Mouse (Mus musculus) MEL (cell line): ENCODE data around the gene Atp5d.

Experiments used
- CHD2 ChIP-seq: IDR thresholded peaks from 2 replicates; pipeline ENCODE4 v1.6.1; 2011; ENCODE audit warnings: low read length, improper control_type of control experiment
- CTCF ChIP-seq, 3 experiments: IDR thresholded peaks in 2 of 3; conservative IDR thresholded peaks in 1 of 3; 2 replicates each; pipeline ENCODE4 v1.5.1; 2011 to 2012; ENCODE audit warnings: low read length in 3 of 3, low read depth in 2 of 3, mild to moderate bottlenecking in 2 of 3, improper control_type of control experiment in 1 of 3, inconsistent platforms in 1 of 3, mixed read lengths in 1 of 3, moderate library complexity in 1 of 3; ENCODE audit not compliant: control insufficient read depth in 1 of 3, insufficient read depth in 1 of 3, poor library complexity in 1 of 3, severe bottlenecking in 1 of 3
- ELF1 ChIP-seq: IDR thresholded peaks from 2 replicates; pipeline ENCODE4 v1.6.1; 2014; ENCODE audit warnings: low read depth, mild to moderate bottlenecking, inconsistent platforms, low read length, improper control_type of control experiment, moderate library complexity
- ETS1 ChIP-seq: IDR thresholded peaks from 2 replicates; pipeline ENCODE4 v1.6.1; 2012; ENCODE audit warnings: low read depth, mild to moderate bottlenecking, inconsistent platforms, low read length, improper control_type of control experiment, moderate library complexity
- MAFK ChIP-seq: IDR thresholded peaks from 2 replicates; pipeline ENCODE4 v1.6.1; 2011; ENCODE audit warnings: low read depth, mild to moderate bottlenecking, low read length, improper control_type of control experiment, borderline replicate concordance
- MAX ChIP-seq: IDR thresholded peaks from 2 replicates; pipeline ENCODE4 v1.6.1; 2011; ENCODE audit warnings: low read length, improper control_type of control experiment
- MEF2A ChIP-seq: IDR thresholded peaks from 2 replicates; pipeline ENCODE4 v1.6.1; 2014; ENCODE audit warnings: low read depth, mild to moderate bottlenecking, inconsistent platforms, low read length, improper control_type of control experiment; ENCODE audit not compliant: poor library complexity, insufficient replicate concordance, severe bottlenecking; ENCODE audit errors: extremely low read depth
- POLR2A ChIP-seq, 2 experiments: IDR thresholded peaks; 2 replicates each; pipeline ENCODE4 v1.6.1; 2011 to 2012; ENCODE audit warnings: low read length in 2 of 2, mild to moderate bottlenecking in 2 of 2, control low read depth in 1 of 2, improper control_type of control experiment in 1 of 2, low read depth in 1 of 2, moderate library complexity in 1 of 2; ENCODE audit not compliant: control insufficient read depth in 1 of 2, insufficient read depth in 1 of 2, poor library complexity in 1 of 2
- TAL1 ChIP-seq: IDR thresholded peaks from 2 replicates; pipeline ENCODE4 v1.6.1; 2012; ENCODE audit warnings: mild to moderate bottlenecking, inconsistent platforms, low read length, moderate library complexity, mixed read lengths
- ZC3H11A ChIP-seq: IDR thresholded peaks from 2 replicates; pipeline ENCODE4 v1.6.1; 2012; ENCODE audit warnings: low read depth, mild to moderate bottlenecking, inconsistent platforms, low read length, improper control_type of control experiment
- ZKSCAN1 ChIP-seq: IDR thresholded peaks from 2 replicates; pipeline ENCODE4 v1.6.1; 2012; ENCODE audit warnings: low read depth, mild to moderate bottlenecking, inconsistent platforms, low read length, improper control_type of control experiment, moderate library complexity

DNA sequence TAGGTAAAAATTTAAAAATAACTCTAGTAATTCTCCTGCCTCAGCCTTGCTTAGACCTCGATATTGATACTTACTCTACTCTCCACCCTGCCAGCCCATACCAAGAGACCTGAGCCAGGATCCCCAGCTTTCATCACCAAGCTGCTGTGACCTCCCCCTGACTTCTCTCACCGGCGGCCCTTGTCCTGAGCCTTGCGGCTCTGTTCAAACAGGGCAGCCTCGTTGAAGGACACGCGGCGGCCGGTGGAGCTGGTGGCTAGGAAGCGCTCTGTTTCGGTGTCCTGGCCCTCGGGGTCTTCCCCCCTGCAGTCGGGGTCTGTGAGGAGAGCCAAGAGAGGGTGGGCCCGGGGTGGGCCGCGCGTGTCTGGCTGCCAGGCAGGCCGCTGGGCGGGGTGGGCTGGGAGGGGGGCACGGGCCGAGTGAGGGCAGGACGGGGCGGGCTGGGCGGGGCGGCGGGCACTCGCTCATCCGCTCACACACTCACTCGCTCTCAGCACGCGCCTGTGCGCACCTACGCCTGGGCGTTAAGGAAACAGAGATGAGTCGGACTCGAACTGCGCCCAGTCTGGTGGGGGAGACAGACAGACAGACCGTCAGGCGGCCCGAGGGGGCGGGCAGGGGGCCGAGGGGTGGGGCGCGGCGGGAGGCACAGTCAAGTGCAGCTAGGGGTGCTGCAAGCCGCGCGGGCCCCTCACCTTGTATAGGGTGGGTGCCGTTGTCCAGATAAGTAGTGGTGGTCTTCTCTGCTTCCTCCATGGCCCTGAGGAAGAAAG, 2.1 kb upstream of the Atp5d start:
- TF ChIP-seq MEF2A, result no peak
- no peak for TF ChIP-seq CTCF (IDR thresholded peaks at IDR 0.05 in 2 of 3, conservative IDR thresholded peaks at IDR 0.05 in 1 of 3; ENCODE audit: control insufficient read depth in 1 of 3, insufficient read depth in 1 of 3, low read depth in 2 of 3, low read length in 3 of 3, poor library complexity in 1 of 3, severe bottlenecking in 1 of 3)
- TF ChIP-seq ZC3H11A, result no peak
- TF ChIP-seq POLR2A (IDR thresholded peaks at IDR 0.05; ENCODE audit: control insufficient read depth in 1 of 2, insufficient read depth in 1 of 2, low read depth in 1 of 2, low read length in 2 of 2, poor library complexity in 1 of 2), result no peak
- no peak for TF ChIP-seq TAL1
- TF ChIP-seq ZKSCAN1, result no peak
- no peak for TF ChIP-seq MAFK
- TF ChIP-seq MAX, result no peak
- no peak for TF ChIP-seq CHD2
- TF ChIP-seq ETS1, result no peak
- TF ChIP-seq ELF1, result no peak
